Mouse (Mus musculus): ENCODE results near the gene Agbl1.

DNA sequence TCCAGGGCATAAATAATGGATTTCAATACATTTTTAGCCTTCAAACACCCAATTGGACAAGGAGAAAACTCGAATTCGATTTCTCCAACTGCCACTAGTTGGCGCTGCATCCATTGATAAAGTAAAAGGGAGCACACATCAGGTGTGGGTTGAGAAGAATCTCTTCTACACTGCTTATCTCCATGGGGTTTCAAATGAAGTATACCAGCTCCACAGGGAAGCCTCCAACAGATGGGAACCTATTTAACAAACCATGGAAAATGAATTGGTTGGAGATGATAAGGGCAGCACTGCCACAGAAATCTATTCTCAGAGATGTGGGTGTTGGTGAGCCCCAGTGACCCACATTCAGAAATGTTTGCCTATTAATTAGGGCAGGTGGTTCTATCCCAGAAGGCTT, 741.6 kb downstream of the Agbl1 start:
- peak; percentile 75 for TF ChIP-seq CTCF (IDR thresholded peaks at IDR 0.05)
- TF ChIP-seq EP300 (IDR thresholded peaks at IDR 0.05; ENCODE audit: insufficient read depth, low read depth, low read length), result no peak
